Mouse (Mus musculus) left cerebral cortex, postnatal 10 days (tissue): ENCODE results near the gene Cyren. TPM values are rescaled to one million over a fixed set of nuclear protein-coding genes. Genes with fewer than 3 reads are reported as not detected.

Experiments used
- total RNA-seq, 2 experiments: library from RNA; stranded (reverse); gene quantifications; 2 replicates each; pipeline ENCODE4 v1.2.3; 2021

Cyren gene
- total RNA-seq, 2 experiments from 2014 or later = 3.6 to 5.0 TPM

Other genes with a start within 250 kb of the Cyren start
- 10 to 100 TPM; 17.1 to 19.7 TPM for gene Agbl3, start 97.6 kb downstream of the Cyren start, total RNA-seq
- 1 to 10 TPM; 1.2 to 2.1 TPM for gene Tmem140, start 14.9 kb downstream of the Cyren start, total RNA-seq
- 10 to 100 TPM; 30.1 to 32.6 TPM for gene Wdr91, start 32.8 kb upstream of the Cyren start, total RNA-seq
- gene Stra8, start 42.1 kb upstream of the Cyren start, total RNA-seq = not detected
- gene Slc23a4, start 110.3 kb upstream of the Cyren start, total RNA-seq = 1 to 10 TPM; 1.4 to 1.6 TPM